Mouse (Mus musculus): ENCODE data around the gene Tmem164.

DNA sequence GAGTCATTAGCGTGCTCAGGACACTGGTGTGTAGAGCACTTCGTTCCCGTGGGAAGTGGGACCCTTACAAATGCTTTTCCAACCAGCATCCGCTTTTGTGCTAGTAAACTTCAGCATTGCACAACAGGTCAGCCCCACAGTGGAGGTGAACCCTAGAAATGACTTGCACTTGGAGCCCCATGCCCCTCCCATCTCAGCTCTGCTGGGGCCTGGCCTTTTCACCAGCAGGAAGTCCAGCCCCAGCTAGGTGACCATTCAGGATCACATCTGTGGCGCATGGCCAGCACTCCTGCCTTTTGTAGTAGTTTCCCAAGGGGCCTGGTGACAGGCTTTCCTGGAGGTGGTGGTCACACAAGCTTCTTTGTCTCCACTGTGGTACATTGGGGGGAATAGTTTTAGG, 1.8 kb downstream of the Tmem164 start:
- TF ChIP-seq CTCF (IDR thresholded peaks at IDR 0.05; ENCODE audit: insufficient read depth, low read length) = no peak
- TF ChIP-seq POLR2A (IDR thresholded peaks at IDR 0.05; ENCODE audit: borderline replicate concordance, extremely low read depth, low read depth, low read length) = no peak
